Mouse (Mus musculus) adrenal gland, adult 18-20 months (tissue): ENCODE measurements around the gene Ppp1cb. TPM values are rescaled to one million over a fixed set of nuclear protein-coding genes. Genes with fewer than 3 reads are reported as not detected.

ENCODE experiments used
- total RNA-seq, 2 experiments: library from RNA; stranded (reverse); gene quantifications; 1 replicate in 1 of 2; 2 replicates in 1 of 2; pipeline ENCODE4 v1.2.3; 2021

Ppp1cb gene
- total RNA-seq, 2 experiments from 2014 or later = 347 to 518 TPM

Other genes starting within 250 kb of the Ppp1cb start
- gene Plb1, start 226.1 kb upstream of the Ppp1cb start, total RNA-seq = under 1 TPM; 0.29 to 0.33 TPM
- 10 to 100 TPM; 32.7 to 44.0 TPM for gene Yes1, start 152.3 kb downstream of the Ppp1cb start, total RNA-seq